Mouse (Mus musculus) olfactory bulb, adult 2 months (tissue): ENCODE measurements around the gene Ank3.

ENCODE experiments used
- CTCF ChIP-seq: fragments of 200-500 bp; IDR thresholded peaks from 2 replicates; pipeline ENCODE4 v1.5.1; 2012; ENCODE audit warnings: low read depth, mild to moderate bottlenecking, low read length, moderate library complexity; ENCODE audit not compliant: insufficient read depth
- POLR2A ChIP-seq: fragments of 200-500 bp; IDR thresholded peaks from 2 replicates; pipeline ENCODE4 v1.6.1; 2012; ENCODE audit warnings: mild to moderate bottlenecking, low read depth, low read length, moderate library complexity; ENCODE audit not compliant: insufficient read depth

DNA sequence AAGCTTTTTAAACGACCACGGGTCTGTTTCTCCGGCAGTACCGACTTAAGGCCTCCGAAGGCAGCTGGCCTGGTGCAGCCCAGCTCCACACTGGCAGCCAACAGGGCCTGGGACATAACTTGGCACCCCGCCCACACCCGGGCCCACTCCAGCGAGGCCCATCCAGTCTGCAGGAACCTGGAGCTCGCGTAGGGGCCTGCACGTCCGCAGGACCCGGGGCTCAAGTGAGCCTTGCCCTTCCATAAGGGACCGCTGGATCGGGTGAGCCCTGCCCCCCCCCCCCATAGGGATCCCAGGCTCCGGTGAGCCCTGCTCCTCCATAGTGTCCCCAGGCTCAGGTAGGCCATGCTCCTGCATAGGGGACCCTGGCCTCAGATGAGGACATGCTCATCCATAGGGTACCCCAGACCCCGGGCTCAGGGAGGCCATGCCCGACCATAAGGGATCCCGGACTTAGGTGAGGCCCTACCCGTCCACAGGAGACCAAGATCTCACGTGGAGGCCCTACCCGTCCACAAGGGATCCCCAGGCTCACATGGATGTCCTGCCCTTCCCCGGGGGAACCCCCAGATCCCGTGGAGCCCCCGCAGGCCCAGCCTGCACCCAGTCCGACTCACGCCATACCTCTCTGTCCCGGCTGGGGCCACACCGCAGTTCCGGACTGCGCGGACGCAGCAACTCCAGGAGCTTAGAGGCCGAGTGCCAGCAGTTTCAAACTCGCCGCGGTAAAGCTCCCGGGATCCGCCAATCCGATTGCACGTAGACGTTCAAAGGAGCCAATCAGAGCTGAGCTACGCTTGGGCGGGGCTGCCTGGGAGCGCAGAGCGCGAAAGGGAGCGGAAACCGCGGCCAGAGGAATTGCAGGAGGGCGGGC is 46.1 kb upstream of the Ank3 start, which contains the start of gene Cdk1:
- no peak for TF ChIP-seq CTCF
- TF ChIP-seq POLR2A, result no peak
